Mouse (Mus musculus) embryonic facial prominence, embryonic 12.5 days (tissue): Measurements from ENCODE around the gene Per3. TPM values are rescaled to one million over a fixed set of nuclear protein-coding genes. Genes with fewer than 3 reads are reported as not detected.
A peak's percentile ranks its signal among the peaks of the same experiment; 100 is the strongest.

Experiments
- ATAC-seq: fragments of 200-750 bp; cut with Nextera tagmentation; 2 replicates; pipeline ENCODE4 v1.8.0; 2017; ENCODE audit not compliant: insufficient number of reproducible peaks, insufficient read depth, low FRiP score, low TSS enrichment
- H3K27ac ChIP-seq: fragments of 300-500 bp; sonication (generic); 2 replicates; pipeline ENCODE4 v1.5.1; 2016; ENCODE audit warnings: mild to moderate bottlenecking
- H3K27me3 ChIP-seq: fragments of 300-500 bp; sonication (generic); 2 replicates; pipeline ENCODE4 v1.6.1; 2016; ENCODE audit warnings: mild to moderate bottlenecking, moderate library complexity
- H3K36me3 ChIP-seq: fragments of 300-500 bp; sonication (generic); 2 replicates; pipeline ENCODE4 v1.6.1; 2016; ENCODE audit warnings: mild to moderate bottlenecking
- H3K4me1 ChIP-seq: fragments of 300-500 bp; sonication (generic); 2 replicates; pipeline ENCODE4 v1.6.1; 2016
- H3K4me2 ChIP-seq: fragments of 300-500 bp; sonication (generic); replicated peaks from 2 replicates; pipeline ENCODE4 v1.6.1; 2016; ENCODE audit warnings: mild to moderate bottlenecking, moderate library complexity
- H3K4me3 ChIP-seq: fragments of 300-500 bp; sonication (generic); 2 replicates; pipeline ENCODE4 v1.5.1; 2016; ENCODE audit warnings: mild to moderate bottlenecking
- H3K9ac ChIP-seq: fragments of 300-500 bp; sonication (generic); 2 replicates; pipeline ENCODE4 v1.6.1; 2016; ENCODE audit warnings: mild to moderate bottlenecking, moderate library complexity
- H3K9me3 ChIP-seq: fragments of 300-500 bp; sonication (generic); 2 replicates; pipeline ENCODE4 v1.6.1; 2016; ENCODE audit warnings: mild to moderate bottlenecking, moderate library complexity
- WGBS: fragments of 180-500 bp; shearing (Covaris S2); methylation state at CpG from one replicate; pipeline ENCODE4 v1.1.7; 2016; 5-methylcytosine and 5-hydroxymethylcytosine counted together
- polyA plus RNA-seq: library from polyadenylated mRNA; unstranded; fragments of >200 nt; fragmentation: Nextera tagmentation; extraction: Ambion mirVana; gene quantifications from 2 replicates; pipeline ENCODE4 v1.2.1, GENCODE M21; 2016

The Per3 gene
- polyA plus RNA-seq, 1 experiment from 2014 or later, result 8.1 TPM

- ATAC-seq, result no peak
- WGBS, result 31% methylated on average over 1 of the region's 1 CpGs
- Histone ChIP-seq H3K4me1 (no peaks in the 10 kb centered on the region), H3K36me3 (no peaks in the 10 kb centered on the region), H3K4me3 (no peak overlapping the region), H3K9me3 (no peaks in the 10 kb centered on the region), H3K27me3 (no peaks in the 10 kb centered on the region), H3K4me2 (no peak overlapping the region), H3K27ac (no peak overlapping the region), H3K9ac (no peak overlapping the region)
Measured at GRCm38 (mm10) chr4:150975145-150975544, 69.3 kb downstream of the Per3 start.

GRCm38 (mm10) chr4:150973264-150973663 is 71.2 kb downstream of the Per3 start:
- Histone ChIP-seq H3K4me2 (no peak overlapping the region), H3K36me3 (no peaks in the 10 kb centered on the region), H3K9me3 (no peaks in the 10 kb centered on the region), H3K27me3 (no peaks in the 10 kb centered on the region), H3K4me1 (no peaks in the 10 kb centered on the region), H3K4me3 (no peak overlapping the region), H3K27ac (no peak overlapping the region), H3K9ac (no peak overlapping the region)
- no peak for ATAC-seq
- 81% methylated on average over 8 of the region's 8 CpGs for WGBS

- 85% methylated on average over 8 of the region's 8 CpGs for WGBS
- no peak for ATAC-seq
- H3K36me3 ChIP-seq, result no peaks in the 10 kb centered on the region
Measured at GRCm38 (mm10) chr4:150968956-150969355, 75.5 kb downstream of the Per3 start.

GRCm38 (mm10) chr4:150966556-150966955 is 77.9 kb downstream of the Per3 start:
- Histone ChIP-seq H3K4me2 (no peak overlapping the region), H3K4me1 (no peaks in the 10 kb centered on the region), H3K9ac (no peak overlapping the region), H3K36me3 (no peaks in the 10 kb centered on the region), H3K27ac (no peak overlapping the region), H3K9me3 (no peaks in the 10 kb centered on the region), H3K4me3 (no peak overlapping the region), H3K27me3 (no peaks in the 10 kb centered on the region)
- 17% methylated on average over 7 of the region's 7 CpGs for WGBS
- ATAC-seq, result no peak

More at GRCm38 (mm10) chr4:150968956-150969355, 75.5 kb downstream of the Per3 start:
- Histone ChIP-seq H3K4me3 (no peak overlapping the region), H3K27ac (no peak overlapping the region), H3K9ac (no peak overlapping the region), H3K27me3 (no peaks in the 10 kb centered on the region), H3K4me2 (no peak overlapping the region), H3K9me3 (no peaks in the 10 kb centered on the region), H3K4me1 (no peaks in the 10 kb centered on the region)

- H3K27me3 ChIP-seq, result no peaks in the 10 kb centered on the region
- no peak for ATAC-seq
- no peaks in the 10 kb centered on the region for H3K9me3 ChIP-seq
- H3K4me3 ChIP-seq, result no peak overlapping the region
- H3K9ac ChIP-seq, result no peak overlapping the region
- H3K4me2 ChIP-seq, result no peak overlapping the region
- no peaks in the 10 kb centered on the region for H3K4me1 ChIP-seq
- H3K27ac ChIP-seq, result no peak overlapping the region
- no peaks in the 10 kb centered on the region for H3K36me3 ChIP-seq
- 71% methylated on average over 11 of the region's 11 CpGs for WGBS
Measured at GRCm38 (mm10) chr4:150965555-150965951, 78.9 kb downstream of the Per3 start.

GRCm38 (mm10) chr4:150964635-150965554 is 79.6 kb downstream of the Per3 start:
- Histone ChIP-seq H3K4me3 (no peak overlapping the region), H3K4me2 (peak overlapping the region; percentile 37), H3K27me3 (no peaks in the 10 kb centered on the region), H3K27ac (no peak overlapping the region), H3K36me3 (no peaks in the 10 kb centered on the region), H3K4me1 (no peaks in the 10 kb centered on the region), H3K9me3 (no peaks in the 10 kb centered on the region), H3K9ac (no peak overlapping the region)
- 13% methylated on average over 25 of the region's 25 CpGs for WGBS
- no peak for ATAC-seq

- Histone ChIP-seq H3K27ac (no peak overlapping the region), H3K9me3 (no peaks in the 10 kb centered on the region), H3K9ac (no peak overlapping the region), H3K27me3 (no peaks in the 10 kb centered on the region), H3K36me3 (no peaks in the 10 kb centered on the region), H3K4me2 (no peak overlapping the region), H3K4me3 (no peak overlapping the region), H3K4me1 (no peaks in the 10 kb centered on the region)
- no peak for ATAC-seq
- WGBS, result 82% methylated on average over 2 of the region's 2 CpGs
Measured at GRCm38 (mm10) chr4:150963711-150964110, 80.8 kb downstream of the Per3 start.

GRCm38 (mm10) chr4:150962231-150962630 is 82.2 kb downstream of the Per3 start:
- Histone ChIP-seq H3K4me3 (no peak overlapping the region), H3K4me1 (no peaks in the 10 kb centered on the region), H3K9me3 (no peaks in the 10 kb centered on the region), H3K9ac (no peak overlapping the region), H3K27ac (no peak overlapping the region), H3K27me3 (no peaks in the 10 kb centered on the region), H3K4me2 (no peak overlapping the region), H3K36me3 (no peaks in the 10 kb centered on the region)
- WGBS, result 68% methylated on average over 6 of the region's 6 CpGs
- no peak for ATAC-seq

GRCm38 (mm10) chr4:150958536-150958935 is 85.9 kb downstream of the Per3 start:
- H3K27ac ChIP-seq, result no peak overlapping the region
- H3K36me3 ChIP-seq, result no peaks in the 10 kb centered on the region
- H3K27me3 ChIP-seq, result no peaks in the 10 kb centered on the region
- no peak overlapping the region for H3K9ac ChIP-seq
- no peak for ATAC-seq
- 78% methylated on average over 7 of the region's 7 CpGs for WGBS
- 0 out of 2 replicates have a peak, but pooled peaks cover 4% of the 10 kb centered on the region for H3K4me1 ChIP-seq
- no peak overlapping the region for H3K4me3 ChIP-seq
- no peaks in the 10 kb centered on the region for H3K9me3 ChIP-seq
- no peak overlapping the region for H3K4me2 ChIP-seq

GRCm38 (mm10) chr4:150957106-150957458 is 87.4 kb downstream of the Per3 start:
- WGBS, result 45% methylated on average over 1 of the region's 1 CpGs
- Histone ChIP-seq H3K36me3 (no peaks in the 10 kb centered on the region), H3K4me1 (0 out of 2 replicates have a peak, but pooled peaks cover 4% of the 10 kb centered on the region), H3K4me3 (no peak overlapping the region), H3K4me2 (no peak overlapping the region), H3K9me3 (no peaks in the 10 kb centered on the region), H3K27ac (no peak overlapping the region), H3K9ac (no peak overlapping the region), H3K27me3 (no peaks in the 10 kb centered on the region)
- ATAC-seq, result peak; percentile 53; the same call in 1 of the 2 replicates

GRCm38 (mm10) chr4:150956369-150957105 is 87.9 kb downstream of the Per3 start:
- WGBS, result 70% methylated on average over 13 of the region's 13 CpGs
- no peaks in the 10 kb centered on the region for H3K36me3 ChIP-seq
- H3K4me3 ChIP-seq, result no peak overlapping the region
- no peak overlapping the region for H3K4me2 ChIP-seq
- no peaks in the 10 kb centered on the region for H3K27me3 ChIP-seq
- H3K9me3 ChIP-seq, result no peaks in the 10 kb centered on the region
- 0 out of 2 replicates have a peak, but pooled peaks cover 4% of the 10 kb centered on the region for H3K4me1 ChIP-seq
- ATAC-seq, result peak; percentile 57
- H3K27ac ChIP-seq, result 0 out of 2 replicates have a peak overlapping the region, but pooled peaks have one; percentile 18
- no peak overlapping the region for H3K9ac ChIP-seq
